Mouse (Mus musculus): Measurements from ENCODE around the gene Tbl2.

Gene Tbl2

GRCm38 (mm10) chr5:135169479-135169878 is 20.0 kb downstream of the Tbl2 start:
- ChIA-PET CTCF (interaction anchor here in 2 of 4 experiments (1.3 to 1.4 kb wide), 2 partner anchors 20 to 91 kb away, joined by 3 to 4 read pairs; partner anchors contain the start of genes Tbl2 (in 1 of the 2) and Vps37d (in 1 of the 2)), POLR2A (interaction anchor here (0.5 to 4.5 kb wide), 25 partner anchors 9 to 1662 kb away, joined by 3 to 29 read pairs (median 5); partner anchors contain the start of genes Abhd11 (in 3 of the 4), Baz1b (in 2 of the 4), Cldn4 (in 1 of the 4) and Stx1a (in 1 of the 4))

DNA sequence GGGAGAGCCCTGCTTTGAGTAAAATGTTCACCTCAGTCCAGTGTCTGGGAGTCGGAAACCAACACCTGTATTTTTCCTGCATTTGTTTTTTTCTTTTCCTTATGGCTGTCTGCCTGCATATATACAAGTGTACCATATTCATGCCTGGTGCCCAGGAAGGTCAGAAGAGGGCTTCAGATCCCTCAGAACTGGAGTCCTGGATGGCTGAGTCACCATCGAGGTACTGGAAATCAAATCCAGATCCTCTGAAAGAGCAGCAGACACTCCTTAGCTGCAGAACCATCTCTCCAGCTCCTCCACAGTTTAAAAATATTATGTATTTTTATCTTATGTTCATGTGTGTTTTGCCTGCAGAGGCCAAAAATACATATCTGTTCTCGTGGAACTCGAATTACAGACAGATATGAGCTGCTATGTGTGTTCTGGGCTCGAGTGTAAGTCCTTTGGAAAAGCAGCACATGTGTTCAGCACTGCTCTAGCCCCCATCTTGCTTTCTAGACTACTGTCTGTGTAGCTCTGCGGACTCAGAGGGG is 22.3 kb downstream of the Tbl2 start:
- POLR2A ChIA-PET: interaction anchor here in 2 of 4 experiments (0.7 to 4.5 kb wide), 12 partner anchors 8 to 115 kb away, joined by 3 to 29 read pairs (median 3); partner anchors contain the start of genes Baz1b (in 2 of the 2) and Tbl2 (in 2 of the 2)
- CTCF ChIA-PET: interaction anchor here in 1 of 4 experiments (0.7 to 1.2 kb wide), 3 partner anchors 11 to 17 kb away, joined by 3 to 4 read pairs (median 3); no protein-coding TSS in a partner anchor

GRCm38 (mm10) chr5:135172986-135173385 is 23.5 kb downstream of the Tbl2 start:
- ChIA-PET CTCF (interaction anchor here in 1 of 4 experiments (1.2 kb wide), 1 partner anchor 13 kb away, joined by 3 read pairs; no protein-coding TSS in a partner anchor), POLR2A (interaction anchor here in 2 of 4 experiments (1.0 to 2.1 kb wide), 2 partner anchors 13 to 226 kb away, joined by 3 to 8 read pairs; partner anchors contain the start of genes Baz1b (in 1 of the 2) and Cldn4 (in 1 of the 2))

- ChIA-PET POLR2A (interaction anchor here in 3 of 4 experiments (1.0 to 3.7 kb wide), 9 partner anchors 11 to 229 kb away, joined by 3 to 18 read pairs (median 3); no protein-coding TSS in a partner anchor), CTCF (interaction anchor here in 2 of 4 experiments (0.5 to 1.0 kb wide), 5 partner anchors 8 to 937 kb away, joined by 3 to 9 read pairs (median 4); partner anchors contain the start of gene Baz1b (in 1 of the 2))
These were observed 25.6 kb downstream of the Tbl2 start for GRCm38 (mm10) chr5:135175086-135175485.

GRCm38 (mm10) chr5:135178523-135178922 is 29.1 kb downstream of the Tbl2 start:
- CTCF ChIA-PET: interaction anchor here in 1 of 4 experiments (1.1 kb wide), 1 partner anchor 22 kb away, joined by 3 read pairs; no protein-coding TSS in a partner anchor
- POLR2A ChIA-PET: interaction anchor here (0.6 to 4.5 kb wide), 12 partner anchors 8 to 60 kb away, joined by 3 to 27 read pairs (median 4); no protein-coding TSS in a partner anchor

DNA sequence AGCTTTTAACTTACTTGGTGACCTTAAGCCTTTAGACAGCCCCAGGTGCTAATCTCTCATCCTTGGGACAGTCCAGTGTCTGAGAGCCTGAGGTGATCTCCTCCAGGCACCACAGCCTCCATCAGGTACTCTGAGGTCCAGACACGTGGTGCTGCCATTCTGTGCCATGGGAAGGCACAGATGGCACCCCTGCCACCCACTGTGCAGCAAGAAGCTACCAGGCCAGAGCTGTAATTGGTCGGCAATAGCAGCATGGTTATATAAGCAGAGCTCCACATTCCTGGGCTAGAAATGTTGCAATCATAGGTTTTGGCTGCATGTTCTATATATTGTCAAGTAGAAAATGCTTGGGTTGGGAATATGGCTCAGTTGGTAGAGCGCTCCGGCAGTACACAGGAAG is 29.5 kb downstream of the Tbl2 start:
- POLR2A ChIA-PET: interaction anchor here in 2 of 4 experiments (0.7 to 4.5 kb wide), 11 partner anchors 9 to 45 kb away, joined by 3 to 27 read pairs (median 4); partner anchors contain the start of gene Tbl2 (in 1 of the 2)
- CTCF ChIA-PET: interaction anchor here in 1 of 4 experiments (1.1 kb wide), 1 partner anchor 22 kb away, joined by 3 read pairs; no protein-coding TSS in a partner anchor

DNA sequence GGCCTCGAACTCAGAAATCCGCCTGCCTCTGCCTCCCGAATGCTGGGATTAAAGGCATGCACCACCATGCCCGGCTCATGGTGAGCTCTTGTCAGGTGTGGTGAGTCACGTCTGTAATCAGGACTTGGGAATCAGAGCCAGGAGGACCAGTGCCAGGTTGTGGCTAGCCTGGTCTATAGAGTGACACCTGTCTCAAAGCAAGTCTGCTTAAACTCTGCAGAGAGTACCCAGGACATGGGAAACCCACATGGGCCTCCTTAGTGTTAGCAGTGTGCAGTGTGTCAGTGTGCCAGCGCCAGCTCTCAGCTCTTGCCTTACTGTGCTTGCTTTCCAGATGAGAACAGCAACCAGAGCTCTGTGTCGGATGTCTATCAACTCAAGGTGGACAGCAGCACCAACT is 30.2 kb downstream of the Tbl2 start:
- CTCF ChIA-PET: interaction anchor here in 1 of 4 experiments (1.1 kb wide), 1 partner anchor 23 kb away, joined by 3 read pairs; no protein-coding TSS in a partner anchor
- POLR2A ChIA-PET: interaction anchor here in 3 of 4 experiments (0.7 to 4.5 kb wide), 10 partner anchors 10 to 90 kb away, joined by 3 to 27 read pairs (median 5); partner anchors contain the start of gene Tbl2 (in 1 of the 3)

DNA sequence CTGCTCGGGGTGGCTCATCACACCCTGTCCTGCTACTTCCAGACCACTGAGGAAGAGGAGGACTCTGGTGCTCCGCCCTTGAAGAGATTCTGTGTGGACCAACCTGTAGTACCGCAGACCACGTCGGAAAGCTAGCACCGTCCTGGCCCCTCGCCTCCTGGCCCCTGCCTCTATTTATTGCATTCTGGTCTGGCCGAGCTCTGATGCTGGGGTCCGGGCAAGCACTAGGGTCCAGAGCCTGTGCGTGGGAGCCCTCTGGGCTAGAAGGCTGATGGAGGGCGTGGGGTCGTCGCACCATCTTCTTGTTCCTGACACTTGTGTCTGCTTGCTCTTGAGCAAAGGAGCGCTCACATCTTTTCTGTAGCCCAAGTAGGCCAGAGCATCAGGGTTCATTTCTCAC is 31.3 kb downstream of the Tbl2 start:
- ChIA-PET CTCF (interaction anchor here in 2 of 4 experiments (0.6 to 1.0 kb wide), 4 partner anchors 11 to 494 kb away, joined by 3 to 4 read pairs (median 3); no protein-coding TSS in a partner anchor), POLR2A (interaction anchor here in 2 of 4 experiments (1.1 to 4.5 kb wide), 7 partner anchors 9 to 172 kb away, joined by 3 to 27 read pairs (median 5); partner anchors contain the start of genes Abhd11 (in 1 of the 2) and Tbl2 (in 1 of the 2))

- ChIA-PET CTCF (interaction anchor here in 2 of 4 experiments (0.6 to 0.7 kb wide), 2 partner anchors 28 to 130 kb away, joined by 3 read pairs; no protein-coding TSS in a partner anchor), POLR2A (interaction anchor here in 3 of 4 experiments (0.5 to 4.5 kb wide), 12 partner anchors 8 to 173 kb away, joined by 3 to 27 read pairs (median 4); partner anchors contain the start of genes Abhd11 (in 2 of the 3) and Tbl2 (in 1 of the 3))
These were observed 32.3 kb downstream of the Tbl2 start for GRCm38 (mm10) chr5:135181776-135182175.

GRCm38 (mm10) chr5:135183131-135183861 is 33.8 kb downstream of the Tbl2 start:
- CTCF ChIA-PET: interaction anchor here in 2 of 4 experiments (0.6 to 1.5 kb wide), 8 partner anchors 8 to 271 kb away, joined by 3 to 4 read pairs (median 4); no protein-coding TSS in a partner anchor
- POLR2A ChIA-PET: interaction anchor here (0.6 to 2.8 kb wide), 15 partner anchors 11 to 528 kb away, joined by 3 to 13 read pairs (median 4); partner anchors contain the start of genes Abhd11 (in 1 of the 4), Cldn4 (in 1 of the 4) and Tbl2 (in 1 of the 4)

GRCm38 (mm10) chr5:135185016-135185415 is 35.6 kb downstream of the Tbl2 start:
- ChIA-PET POLR2A (interaction anchor here in 2 of 4 experiments (0.6 to 2.7 kb wide), 8 partner anchors 8 to 74 kb away, joined by 3 to 18 read pairs (median 4); no protein-coding TSS in a partner anchor), CTCF (no interaction called here)

GRCm38 (mm10) chr5:135185596-135185995 is 36.1 kb downstream of the Tbl2 start:
- POLR2A ChIA-PET: interaction anchor here in 3 of 4 experiments (0.7 to 2.7 kb wide), 20 partner anchors 10 to 240 kb away, joined by 3 to 29 read pairs (median 5); partner anchors contain the start of genes Abhd11 (in 1 of the 3) and Tbl2 (in 1 of the 3)

DNA sequence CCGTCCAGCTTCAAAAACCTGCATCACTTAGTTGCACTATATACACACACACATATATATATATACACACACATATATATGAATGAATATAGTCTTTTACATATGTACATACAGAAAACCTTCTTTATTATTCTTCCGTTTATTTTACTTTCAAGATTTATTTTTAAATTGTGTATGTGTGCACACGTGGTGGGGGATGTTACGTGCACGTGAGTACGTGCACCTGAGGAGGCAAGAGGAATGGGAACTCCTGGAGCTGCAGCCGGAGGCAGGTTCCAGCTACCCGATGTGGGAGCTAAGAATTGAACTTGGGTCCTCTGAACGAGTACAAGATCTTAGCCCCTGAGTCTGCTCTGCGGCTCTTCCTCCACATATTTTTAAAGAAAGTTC is 36.8 kb downstream of the Tbl2 start:
- POLR2A ChIA-PET: interaction anchor here (0.5 to 2.7 kb wide), 44 partner anchors 8 to 776 kb away, joined by 3 to 30 read pairs (median 4); partner anchors contain the start of genes Tbl2 (in 2 of the 4), Abhd11 (in 1 of the 4) and Vps37d (in 1 of the 4)

More at GRCm38 (mm10) chr5:135185596-135185995, 36.1 kb downstream of the Tbl2 start:
- CTCF ChIA-PET: interaction anchor here in 1 of 4 experiments (1.2 to 1.4 kb wide), 2 partner anchors 37 to 170 kb away, joined by 3 read pairs; no protein-coding TSS in a partner anchor

GRCm38 (mm10) chr5:135186621-135187348 is 37.3 kb downstream of the Tbl2 start, which contains the start of gene Baz1b:
Gene Baz1b, plus strand, starts transcription at chr5:135187264.
- ChIA-PET CTCF (interaction anchor here in 3 of 4 experiments (0.5 to 1.4 kb wide), 11 partner anchors 12 to 279 kb away, joined by 3 to 4 read pairs (median 3); no protein-coding TSS in a partner anchor), POLR2A (interaction anchor here (0.5 to 2.7 kb wide), 47 partner anchors 9 to 776 kb away, joined by 3 to 30 read pairs (median 4); partner anchors contain the start of genes Abhd11 (in 2 of the 4), Tbl2 (in 2 of the 4) and Vps37d (in 1 of the 4))

More for the DNA sequence above, 36.8 kb downstream of the Tbl2 start:
- CTCF ChIA-PET: interaction anchor here in 3 of 4 experiments (0.5 to 1.4 kb wide), 9 partner anchors 14 to 279 kb away, joined by 3 to 4 read pairs (median 3); no protein-coding TSS in a partner anchor

- POLR2A ChIA-PET: interaction anchor here in 3 of 4 experiments (0.7 to 2.7 kb wide), 14 partner anchors 11 to 179 kb away, joined by 3 to 30 read pairs (median 5); partner anchors contain the start of genes Abhd11 (in 2 of the 3) and Tbl2 (in 1 of the 3)
- CTCF ChIA-PET: interaction anchor here in 2 of 4 experiments (1.0 to 1.4 kb wide), 3 partner anchors 12 to 280 kb away, joined by 3 read pairs; no protein-coding TSS in a partner anchor
These were observed 38.1 kb downstream of the Tbl2 start for GRCm38 (mm10) chr5:135187349-135188213.
